Mouse (Mus musculus) thymus, adult 2 months (tissue): Measurements from ENCODE around the gene Ralgds. TPM values are rescaled to one million over a fixed set of nuclear protein-coding genes. Genes with fewer than 3 reads are reported as not detected.

Source experiments
- DNase-seq: peaks from one replicate; pipeline ENCODE4 v3.0.0; 2021
- H3K27ac ChIP-seq: fragments of 200-500 bp; 2 replicates; pipeline ENCODE4 v1.5.1; 2012; ENCODE audit warnings: low read length, control low read depth; ENCODE audit not compliant: control insufficient read depth, insufficient read depth
- H3K27me3 ChIP-seq: fragments of 200-500 bp; 2 replicates; pipeline ENCODE4 v1.6.1; 2012; ENCODE audit warnings: mild to moderate bottlenecking, low read length, moderate library complexity, mixed read lengths; ENCODE audit not compliant: control insufficient read depth, insufficient read depth
- H3K36me3 ChIP-seq: fragments of 200-500 bp; 2 replicates; pipeline ENCODE4 v1.6.1; 2012; ENCODE audit warnings: mild to moderate bottlenecking, low read length, moderate library complexity; ENCODE audit not compliant: control insufficient read depth, insufficient read depth
- H3K4me1 ChIP-seq: fragments of 200-500 bp; replicated peaks from 2 replicates; pipeline ENCODE4 v1.6.1; 2012; ENCODE audit warnings: low read length; ENCODE audit not compliant: control insufficient read depth, insufficient read depth
- H3K4me3 ChIP-seq: fragments of 200-500 bp; 2 replicates; pipeline ENCODE4 v1.5.1; 2012; ENCODE audit warnings: mild to moderate bottlenecking, low read length, control low read depth, moderate library complexity; ENCODE audit not compliant: control insufficient read depth, insufficient read depth
- CTCF ChIP-seq: fragments of 200-500 bp; IDR thresholded peaks from 2 replicates; pipeline ENCODE4 v1.5.1; 2012; ENCODE audit warnings: mild to moderate bottlenecking, control low read depth, low read length, moderate library complexity, borderline replicate concordance; ENCODE audit not compliant: control insufficient read depth, poor library complexity, insufficient read depth; ENCODE audit errors: extremely low read depth
- POLR2A ChIP-seq: fragments of 200-500 bp; IDR thresholded peaks from 2 replicates; pipeline ENCODE4 v1.6.1; 2012; ENCODE audit warnings: mild to moderate bottlenecking, low read length, control low read depth, moderate library complexity; ENCODE audit not compliant: control insufficient read depth, poor library complexity, insufficient read depth; ENCODE audit errors: extremely low read depth
- WGBS: fragments of 180-500 bp; shearing (Covaris S2); methylation state at CpG from one replicate; pipeline ENCODE4 v1.1.7; 2018; 5-methylcytosine and 5-hydroxymethylcytosine counted together
- polyA plus RNA-seq: library from polyadenylated mRNA; depleted of rRNA; stranded (reverse); fragments of >200 nt; gene quantifications from 2 replicates; pipeline ENCODE4 v1.2.3, GENCODE M21; 2012

The Ralgds gene
- polyA plus RNA-seq, 1 experiment, result 51.6 TPM

DNA sequence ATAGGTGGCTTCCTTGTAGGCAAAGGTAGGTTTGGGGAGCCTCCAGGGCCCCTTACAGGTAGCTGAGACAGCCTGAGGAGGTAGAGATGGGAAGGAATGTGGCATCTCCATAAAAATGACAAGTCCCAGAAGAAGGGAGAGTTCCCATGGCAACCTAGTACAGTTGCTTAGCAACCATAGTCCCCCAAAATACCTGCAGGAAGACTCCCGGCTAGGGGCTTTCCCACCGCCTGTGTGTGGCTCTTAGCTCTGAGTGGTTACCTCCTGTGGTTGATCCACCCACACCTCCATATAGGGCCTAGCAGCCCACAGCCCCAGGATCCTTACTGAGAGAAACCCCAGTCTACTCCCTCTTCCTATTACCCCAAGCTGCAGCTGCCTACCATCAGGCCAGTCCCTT lies 5.3 kb downstream of the Ralgds start:
- peak; percentile 17 for DNase-seq
- H3K27ac ChIP-seq, result no peak overlapping the region
- no peaks in the 10 kb centered on the region for H3K36me3 ChIP-seq
- TF ChIP-seq CTCF (no peak), POLR2A (no peak)
- 30% methylated on average over 2 of the region's 2 CpGs for WGBS
- H3K4me3 ChIP-seq, result no peak overlapping the region
- H3K4me1 ChIP-seq, result peaks cover 32% of the 10 kb centered on the region
- H3K27me3 ChIP-seq, result no peaks in the 10 kb centered on the region; the same call in 1 of the 2 replicates

DNA sequence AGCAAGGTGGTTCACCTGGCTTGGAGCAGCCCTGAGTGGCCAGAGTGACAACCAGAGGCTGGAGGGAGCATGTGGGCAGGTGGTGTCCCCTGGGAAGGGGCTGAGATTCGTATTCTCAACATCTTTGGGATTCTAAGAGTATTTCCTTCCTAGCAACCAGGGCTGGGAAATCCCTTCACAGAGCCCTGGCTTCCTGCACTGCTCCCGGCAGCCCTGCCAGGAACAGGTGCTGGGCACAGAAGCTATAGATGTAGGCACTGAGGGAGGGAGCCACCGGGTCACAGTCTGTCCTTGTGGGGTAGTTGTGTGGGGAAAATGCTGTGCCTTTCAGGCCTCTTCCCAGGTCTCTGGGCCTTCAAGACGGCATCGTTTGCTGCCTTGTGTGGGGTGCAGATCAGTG lies 7.7 kb downstream of the Ralgds start:
- no peaks in the 10 kb centered on the region for H3K27me3 ChIP-seq
- peaks cover 25% of the 10 kb centered on the region for H3K4me1 ChIP-seq
- no peak overlapping the region for H3K27ac ChIP-seq
- H3K4me3 ChIP-seq, result no peak overlapping the region
- WGBS, result 89% methylated on average over 5 of the region's 5 CpGs
- TF ChIP-seq POLR2A, result no peak
- no peak for TF ChIP-seq CTCF
- H3K36me3 ChIP-seq, result no peaks in the 10 kb centered on the region
- DNase-seq, result no peak

DNA sequence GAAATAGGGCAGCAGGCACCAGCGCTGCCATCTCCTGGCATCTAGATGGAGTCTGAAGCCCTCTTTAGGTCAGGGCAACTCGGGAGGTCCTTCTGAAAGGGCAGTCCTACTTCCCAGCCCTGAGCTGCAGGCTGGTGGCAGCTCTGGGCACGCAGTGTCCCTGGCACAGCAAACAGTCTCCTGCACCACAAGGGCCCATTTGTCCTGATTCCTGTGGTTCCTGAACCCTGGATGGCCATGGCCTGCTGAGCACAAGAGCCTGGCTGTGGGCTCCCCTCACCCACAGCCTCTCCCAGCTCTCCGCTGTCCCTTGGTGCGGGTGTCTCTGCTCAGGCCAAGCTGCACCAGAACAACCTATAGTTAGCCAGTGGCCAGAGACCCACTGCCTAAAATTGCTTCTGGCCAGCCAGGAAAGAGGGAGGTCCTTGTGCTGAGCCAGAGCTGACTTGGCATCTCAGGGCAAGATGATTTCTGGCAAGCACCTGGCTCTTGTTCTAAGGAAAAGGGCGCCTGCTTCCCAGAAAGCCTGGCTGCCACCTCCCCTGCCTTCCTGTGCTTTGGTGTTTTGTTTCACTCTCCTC lies 8.7 kb downstream of the Ralgds start:
- 82% methylated on average over 6 of the region's 6 CpGs for WGBS
- DNase-seq, result no peak
- H3K27ac ChIP-seq, result no peak overlapping the region
- H3K36me3 ChIP-seq, result no peaks in the 10 kb centered on the region
- H3K4me1 ChIP-seq, result peaks cover 36% of the 10 kb centered on the region
- TF ChIP-seq CTCF (no peak), POLR2A (no peak)
- no peaks in the 10 kb centered on the region for H3K27me3 ChIP-seq
- no peak overlapping the region for H3K4me3 ChIP-seq

DNA sequence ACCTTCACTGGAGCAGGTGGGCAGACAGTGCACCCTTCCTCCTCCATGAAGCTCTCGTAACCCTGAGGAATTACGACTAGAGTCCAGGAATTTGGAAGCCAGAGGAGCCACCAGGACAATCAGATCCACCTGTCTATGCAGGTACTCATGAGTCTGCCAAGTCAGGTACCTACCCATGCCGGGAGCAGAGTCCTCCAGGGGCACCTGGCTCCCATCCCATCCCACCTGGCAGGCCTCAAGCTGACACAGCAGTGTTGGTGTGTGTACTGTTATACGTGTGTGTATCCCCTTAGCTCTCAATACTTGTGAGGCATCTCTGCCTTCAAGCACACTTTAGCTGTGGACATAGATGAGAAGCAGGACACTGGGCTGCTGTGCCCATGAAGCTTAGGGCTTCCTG lies 9.2 kb downstream of the Ralgds start:
- Histone ChIP-seq H3K27ac (no peak overlapping the region), H3K4me1 (peaks cover 37% of the 10 kb centered on the region), H3K4me3 (no peak overlapping the region), H3K27me3 (no peaks in the 10 kb centered on the region), H3K36me3 (no peaks in the 10 kb centered on the region)
- TF ChIP-seq POLR2A (no peak), CTCF (no peak)
- no peak for DNase-seq
- 62% methylated on average over 4 of the region's 4 CpGs for WGBS

DNA sequence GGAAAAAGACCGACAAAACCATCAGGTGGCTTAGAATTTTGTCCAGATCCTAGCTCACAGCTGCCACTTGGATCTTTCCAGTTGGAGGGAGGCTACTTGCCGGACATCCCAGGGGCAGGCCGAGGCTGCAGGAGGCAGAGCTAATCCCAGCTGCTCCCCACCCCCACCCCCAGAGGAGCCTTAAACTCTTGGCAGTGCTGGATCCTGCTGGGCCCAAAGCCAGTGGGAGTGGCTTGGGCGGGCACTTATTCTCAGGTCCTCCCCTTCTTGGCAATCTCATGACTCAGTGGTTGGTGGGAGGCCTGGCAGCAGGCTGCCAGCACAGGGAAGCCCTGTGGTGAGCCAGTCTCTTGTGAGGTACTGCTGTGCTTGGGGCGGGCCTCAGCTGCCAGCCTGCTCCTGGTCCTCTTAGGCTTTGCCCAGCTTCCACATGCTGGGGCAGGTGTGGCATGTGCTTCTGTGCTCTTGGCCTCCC lies 10.8 kb downstream of the Ralgds start:
- TF ChIP-seq POLR2A (no peak), CTCF (no peak)
- Histone ChIP-seq H3K4me1 (peaks cover 26% of the 10 kb centered on the region), H3K4me3 (no peak overlapping the region), H3K27me3 (no peaks in the 10 kb centered on the region), H3K36me3 (no peaks in the 10 kb centered on the region), H3K27ac (no peak overlapping the region)
- no peak for DNase-seq
- WGBS, result 54% methylated on average over 5 of the region's 5 CpGs

DNA sequence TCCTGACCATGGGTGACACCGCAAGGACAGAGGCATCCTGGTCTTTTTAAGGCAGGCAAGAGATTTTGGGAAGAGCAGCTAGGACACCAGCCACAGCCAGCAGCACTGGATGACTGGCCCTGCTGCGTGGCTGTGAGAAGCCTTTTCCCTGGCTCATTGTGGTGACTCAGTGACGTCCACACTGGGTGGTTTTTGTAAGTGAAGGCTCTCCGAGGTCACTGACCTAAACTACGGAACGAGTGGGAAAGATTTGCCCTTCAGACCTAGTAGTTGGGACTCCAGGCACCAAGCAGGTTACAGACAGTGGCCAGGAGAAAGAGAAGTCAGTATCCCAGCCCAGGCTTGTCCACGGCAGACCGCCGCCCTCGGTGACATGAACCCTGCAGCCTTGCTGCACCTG lies 11.5 kb downstream of the Ralgds start:
- Histone ChIP-seq H3K4me3 (no peak overlapping the region), H3K36me3 (no peaks in the 10 kb centered on the region), H3K4me1 (peaks cover 23% of the 10 kb centered on the region), H3K27ac (no peak overlapping the region), H3K27me3 (no peaks in the 10 kb centered on the region)
- TF ChIP-seq POLR2A (no peak), CTCF (no peak)
- DNase-seq, result no peak
- WGBS, result 90% methylated on average over 10 of the region's 10 CpGs
